Mouse (Mus musculus) myocyte (in vitro differentiated cells): ENCODE data around the gene Hlx. TPM values are rescaled to one million over a fixed set of nuclear protein-coding genes. Genes with fewer than 3 reads are reported as not detected.

Experiments
- H3K27me3 ChIP-seq: one replicate; pipeline ENCODE4 v1.6.1; 2011; ENCODE audit not compliant: control insufficient read depth, insufficient read depth, insufficient read length
- H3K36me3 ChIP-seq: one replicate; pipeline ENCODE4 v1.6.1; 2011; ENCODE audit not compliant: control insufficient read depth, insufficient read depth
- H3K4me2 ChIP-seq: one replicate; pipeline ENCODE4 v1.6.1; 2011; ENCODE audit warnings: low read depth, control low read depth
- H3K4me3 ChIP-seq: one replicate; pipeline ENCODE4 v1.5.1; 2011; ENCODE audit warnings: mild to moderate bottlenecking, control low read depth, moderate library complexity
- H3K79me2 ChIP-seq: one replicate; pipeline ENCODE4 v1.6.1; 2011; ENCODE audit not compliant: control insufficient read depth, insufficient read depth
- H3ac ChIP-seq: one replicate; pipeline ENCODE4 v1.6.1; 2011; ENCODE audit not compliant: control insufficient read depth, insufficient read length
- CEBPB ChIP-seq: IDR thresholded peaks from 2 replicates; pipeline ENCODE4 v1.6.1; 2011; ENCODE audit warnings: mild to moderate bottlenecking, moderate library complexity; ENCODE audit not compliant: poor library complexity, insufficient read depth, severe bottlenecking
- MYOD1 ChIP-seq, 3 experiments: IDR thresholded peaks; one replicate each; pipeline ENCODE4 v1.6.1; 2011; ENCODE audit warnings: control low read depth in 2 of 3, low read depth in 2 of 3, mild to moderate bottlenecking in 2 of 3, moderate library complexity in 1 of 3; ENCODE audit not compliant: insufficient read length in 2 of 3, control insufficient read depth in 1 of 3
- MYOG ChIP-seq, 3 experiments: IDR thresholded peaks; one replicate each; pipeline ENCODE4 v1.6.1; 2011; ENCODE audit warnings: control low read depth in 2 of 3, low read depth in 2 of 3, mild to moderate bottlenecking in 2 of 3; ENCODE audit not compliant: insufficient read length in 2 of 3, control insufficient read depth in 1 of 3, insufficient read depth in 1 of 3
- POLR2A ChIP-seq: IDR thresholded peaks from one replicate; pipeline ENCODE4 v1.6.1; 2011; ENCODE audit warnings: low read depth, mild to moderate bottlenecking, control low read depth, moderate library complexity; ENCODE audit not compliant: insufficient read length
- REST ChIP-seq: IDR thresholded peaks from one replicate; pipeline ENCODE4 v1.6.1; 2011; ENCODE audit warnings: mild to moderate bottlenecking, control low read depth, moderate library complexity; ENCODE audit not compliant: insufficient read depth, insufficient read length
- TCF3 ChIP-seq: IDR thresholded peaks from one replicate; pipeline ENCODE4 v1.6.1; 2011; ENCODE audit warnings: low read depth, control low read depth; ENCODE audit not compliant: insufficient read length
- USF1 ChIP-seq: IDR thresholded peaks from one replicate; pipeline ENCODE4 v1.6.1; 2011; ENCODE audit warnings: low read depth, mild to moderate bottlenecking, control low read depth, moderate library complexity
- polyA plus RNA-seq: library from polyadenylated mRNA; unstranded; fragments of >200 nt; fragmentation: generic; extraction: Trizol; gene quantifications from one replicate; pipeline ENCODE4 v1.2.1, GENCODE M21; 2012; ENCODE audit warnings: missing spikeins

The Hlx gene
- polyA plus RNA-seq, 1 experiment = 15.8 TPM

- Histone ChIP-seq H3ac (no peak overlapping the region), H3K4me2 (no peak overlapping the region), H3K79me2 (no peaks in the 10 kb centered on the region), H3K36me3 (no peaks in the 10 kb centered on the region), H3K27me3 (no peaks in the 10 kb centered on the region), H3K4me3 (no peak overlapping the region)
- TF ChIP-seq CEBPB = no peak
- no peak for TF ChIP-seq POLR2A
- TF ChIP-seq MYOG (IDR thresholded peaks at IDR 0.05; ENCODE audit: control insufficient read depth in 1 of 3, insufficient read depth in 1 of 3, insufficient read length in 2 of 3, low read depth in 2 of 3) = no peak
- no peak for TF ChIP-seq REST
- no peak for TF ChIP-seq USF1
- no peak for TF ChIP-seq MYOD1 (IDR thresholded peaks at IDR 0.05; ENCODE audit: control insufficient read depth in 1 of 3, insufficient read length in 2 of 3, low read depth in 2 of 3)
Measured at GRCm38 (mm10) chr1:184683541-184683940, 48.9 kb downstream of the Hlx start.

GRCm38 (mm10) chr1:184679416-184679965 lies 52.9 kb downstream of the Hlx start:
- Histone ChIP-seq H3ac (no peak overlapping the region), H3K4me3 (no peak overlapping the region), H3K79me2 (no peaks in the 10 kb centered on the region), H3K4me2 (no peak overlapping the region), H3K27me3 (no peaks in the 10 kb centered on the region), H3K36me3 (no peaks in the 10 kb centered on the region)
- peak in 1 of 3 experiments; percentile 21 for TF ChIP-seq MYOD1 (IDR thresholded peaks at IDR 0.05; ENCODE audit: control insufficient read depth in 1 of 3, insufficient read length in 2 of 3, low read depth in 2 of 3)
- no peak for TF ChIP-seq TCF3

- Histone ChIP-seq H3K4me3 (no peak overlapping the region), H3K79me2 (no peaks in the 10 kb centered on the region), H3ac (no peak overlapping the region), H3K4me2 (no peak overlapping the region), H3K36me3 (no peaks in the 10 kb centered on the region), H3K27me3 (no peaks in the 10 kb centered on the region)
- TF ChIP-seq POLR2A = no peak
Measured at GRCm38 (mm10) chr1:184677641-184678040, 54.8 kb downstream of the Hlx start.

Other genes starting within 250 kb of the Hlx start
- gene Marc1, start 78.7 kb upstream of the Hlx start, polyA plus RNA-seq = not detected
- gene Marc2, start 113.8 kb upstream of the Hlx start, polyA plus RNA-seq = 99.6 TPM
- gene C130074G19Rik, start 150.6 kb upstream of the Hlx start, polyA plus RNA-seq = 0.01 TPM